Mouse (Mus musculus) bone marrow macrophage, adult 2 months (primary cell): ENCODE measurements around the gene Bcl9.

ENCODE experiments used
- CTCF ChIP-seq: IDR thresholded peaks from 2 replicates; pipeline ENCODE4 v1.5.1; 2012; ENCODE audit warnings: low read depth, mild to moderate bottlenecking, low read length, moderate library complexity
- POLR2A ChIP-seq: IDR thresholded peaks from 2 replicates; pipeline ENCODE4 v1.6.1; 2012; ENCODE audit warnings: mild to moderate bottlenecking, low read depth, low read length, borderline replicate concordance

DNA sequence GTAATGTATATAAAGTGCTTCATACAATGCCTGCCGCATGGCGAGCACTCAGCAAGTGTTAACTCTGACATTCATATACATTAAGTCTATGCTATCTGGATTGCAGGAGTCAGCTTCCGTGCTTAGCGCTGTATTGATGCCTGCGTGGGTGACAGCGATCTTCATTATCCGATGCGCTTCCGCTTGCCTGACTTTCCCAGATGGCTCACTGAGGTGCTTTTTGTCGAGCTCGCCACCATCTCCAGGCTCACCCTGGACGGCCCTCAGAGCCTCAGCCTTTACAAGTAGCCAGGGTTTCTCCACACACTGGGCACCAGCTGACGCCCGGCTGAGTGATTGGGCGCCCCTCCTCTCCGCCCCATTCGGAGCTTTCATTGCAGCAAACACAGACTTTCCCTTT, 26.3 kb upstream of the Bcl9 start:
- TF ChIP-seq POLR2A (no peak), CTCF (no peak)
